Mouse (Mus musculus): Measurements from ENCODE around the gene Zfp768.
A peak's percentile ranks its signal among the peaks of the same experiment; 100 is the strongest.
"Not testable (repeated sequence)": the region's sequence is repeated elsewhere in the genome, so short reads cannot be mapped to it uniquely, and the experiment has no call there.

Zfp768 gene

GRCm38 (mm10) chr7:127345512-127346325 lies at the start of gene Zfp768:
Zfp768 (minus strand) TSS chr7:127345589.
- DNase-seq (ENCODE audit: low read depth): peak; percentile 86

GRCm38 (mm10) chr7:127393944-127394333 lies 48.5 kb upstream of the Zfp768 start:
- no peak for DNase-seq (ENCODE audit: low read depth)

- DNase-seq (ENCODE audit: low read depth): peak; percentile 98
Measured at GRCm38 (mm10) chr7:127393157-127393943, 48.0 kb upstream of the Zfp768 start, which contains the start of gene E430018J23Rik. E430018J23Rik (minus strand) TSS chr7:127393629.

GRCm38 (mm10) chr7:127392251-127392824 lies 46.9 kb upstream of the Zfp768 start:
- DNase-seq (ENCODE audit: low read depth): no peak

GRCm38 (mm10) chr7:127391538-127391937 lies 46.1 kb upstream of the Zfp768 start:
- DNase-seq (ENCODE audit: low read depth): no peak

- DNase-seq (ENCODE audit: low read depth): no peak
Measured at GRCm38 (mm10) chr7:127390306-127390705, 44.9 kb upstream of the Zfp768 start.

- not testable (repeated sequence) for DNase-seq (ENCODE audit: low read depth)
Measured at GRCm38 (mm10) chr7:127388201-127388600, 42.8 kb upstream of the Zfp768 start.

- DNase-seq (ENCODE audit: low read depth): peak; percentile 96
Measured at GRCm38 (mm10) chr7:127386641-127387392, 41.4 kb upstream of the Zfp768 start, which contains the start of gene 9130019O22Rik. 9130019O22Rik (minus strand) TSS chr7:127387166.

GRCm38 (mm10) chr7:127385560-127385959 lies 40.2 kb upstream of the Zfp768 start:
- not testable (repeated sequence) for DNase-seq (ENCODE audit: low read depth)

GRCm38 (mm10) chr7:127378310-127378921 lies 33.0 kb upstream of the Zfp768 start:
- DNase-seq (ENCODE audit: low read depth): no peak

GRCm38 (mm10) chr7:127375271-127376245 lies 30.2 kb upstream of the Zfp768 start, which contains the start of gene Zfp747:
Zfp747 (minus strand) TSS chr7:127376050.
- peak; percentile 97 for DNase-seq (ENCODE audit: low read depth)

- DNase-seq (ENCODE audit: low read depth): not testable (repeated sequence)
Measured at GRCm38 (mm10) chr7:127371870-127372269, 26.5 kb upstream of the Zfp768 start.

- no peak for DNase-seq (ENCODE audit: low read depth)
Measured at GRCm38 (mm10) chr7:127371213-127371612, 25.8 kb upstream of the Zfp768 start.

GRCm38 (mm10) chr7:127366249-127366648 lies 20.9 kb upstream of the Zfp768 start:
- DNase-seq (ENCODE audit: low read depth): no peak

- DNase-seq (ENCODE audit: low read depth): no peak
Measured at GRCm38 (mm10) chr7:127364166-127364565, 18.8 kb upstream of the Zfp768 start.

GRCm38 (mm10) chr7:127363475-127363921 lies 18.1 kb upstream of the Zfp768 start:
- DNase-seq (ENCODE audit: low read depth): no peak

- DNase-seq (ENCODE audit: low read depth): peak; percentile 82
Measured at GRCm38 (mm10) chr7:127362418-127362817, 17.0 kb upstream of the Zfp768 start.

GRCm38 (mm10) chr7:127361449-127361848 lies 16.1 kb upstream of the Zfp768 start:
- DNase-seq (ENCODE audit: low read depth): no peak

- DNase-seq (ENCODE audit: low read depth): no peak
Measured at GRCm38 (mm10) chr7:127360265-127360664, 14.9 kb upstream of the Zfp768 start.

- DNase-seq (ENCODE audit: low read depth): no peak
Measured at GRCm38 (mm10) chr7:127358472-127358871, 13.1 kb upstream of the Zfp768 start.
